Mouse (Mus musculus): ENCODE data around the gene Cd86. TPM values are rescaled to one million over a fixed set of nuclear protein-coding genes. Genes with fewer than 3 reads are reported as not detected.

Cd86 gene
- polyA plus RNA-seq, 1 experiment from 2014 or later, result 1.5 TPM

GRCm38 (mm10) chr16:36670590-36670989 lies 4.7 kb upstream of the Cd86 start:
- no peak for ATAC-seq (ENCODE audit: low FRiP score, low TSS enrichment)
- H3K4me1 ChIP-seq (replicated peaks; ENCODE audit: control insufficient read depth, insufficient read depth), result no peaks in the 10 kb centered on the region
- 78% methylated on average over 3 of the region's 3 CpGs for WGBS

GRCm38 (mm10) chr16:36666448-36667017 lies 652 bp upstream of the Cd86 start:
- H3K9me3 ChIP-seq (ENCODE audit: control insufficient read depth, low read length), result no peaks in the 10 kb centered on the region
- H3K36me3 ChIP-seq (ENCODE audit: control insufficient read depth, insufficient read depth, low read length), result no peaks in the 10 kb centered on the region
- H3K9ac ChIP-seq (ENCODE audit: low read length), result no peak overlapping the region
- DNase-seq (ENCODE audit: low spot score) (no peak), ATAC-seq (ENCODE audit: low FRiP score, low TSS enrichment) (no peak)
- no peaks in the 10 kb centered on the region for H3K4me1 ChIP-seq (replicated peaks; ENCODE audit: control insufficient read depth, insufficient read depth)
- no peak overlapping the region for H3K27ac ChIP-seq (replicated peaks)
- 82% methylated on average over 10 of the region's 10 CpGs for WGBS
- no peak for TF ChIP-seq CTCF (IDR thresholded peaks at IDR 0.05; ENCODE audit: low read depth)
- no peak for TF ChIP-seq EP300 (optimal IDR thresholded peaks at IDR 0.05)
- H3K4me3 ChIP-seq (ENCODE audit: low read depth, low read length), result no peak overlapping the region
- H3K27me3 ChIP-seq (ENCODE audit: control insufficient read depth, insufficient read depth, low read length), result no peaks in the 10 kb centered on the region
- H3K4me2 ChIP-seq (replicated peaks; ENCODE audit: low read depth), result no peak overlapping the region

More at GRCm38 (mm10) chr16:36670590-36670989, 4.7 kb upstream of the Cd86 start:
- Histone ChIP-seq H3K27me3 (ENCODE audit: control insufficient read depth, insufficient read depth, low read length) (no peaks in the 10 kb centered on the region), H3K27ac (replicated peaks) (no peak overlapping the region), H3K4me2 (replicated peaks; ENCODE audit: low read depth) (no peak overlapping the region), H3K4me3 (ENCODE audit: low read depth, low read length) (no peak overlapping the region), H3K36me3 (ENCODE audit: control insufficient read depth, insufficient read depth, low read length) (no peaks in the 10 kb centered on the region), H3K9ac (ENCODE audit: low read length) (no peak overlapping the region), H3K9me3 (ENCODE audit: control insufficient read depth, low read length) (no peaks in the 10 kb centered on the region)
- DNase-seq (ENCODE audit: low spot score), result no peak
- TF ChIP-seq CTCF (IDR thresholded peaks at IDR 0.05; ENCODE audit: low read depth) (no peak), EP300 (optimal IDR thresholded peaks at IDR 0.05) (no peak)

GRCm38 (mm10) chr16:36663484-36663883 lies 2.4 kb downstream of the Cd86 start:
- H3K9ac ChIP-seq (ENCODE audit: low read length), result no peak overlapping the region
- no peak for ATAC-seq (ENCODE audit: low FRiP score, low TSS enrichment)

GRCm38 (mm10) chr16:36661330-36661729 lies 4.6 kb downstream of the Cd86 start:
- TF ChIP-seq CTCF (IDR thresholded peaks at IDR 0.05; ENCODE audit: low read depth) (no peak), EP300 (optimal IDR thresholded peaks at IDR 0.05) (no peak)
- Histone ChIP-seq H3K4me1 (replicated peaks; ENCODE audit: control insufficient read depth, insufficient read depth) (no peaks in the 10 kb centered on the region), H3K4me3 (ENCODE audit: low read depth, low read length) (no peak overlapping the region), H3K9ac (ENCODE audit: low read length) (no peak overlapping the region), H3K36me3 (ENCODE audit: control insufficient read depth, insufficient read depth, low read length) (no peaks in the 10 kb centered on the region), H3K27ac (replicated peaks) (no peak overlapping the region), H3K4me2 (replicated peaks; ENCODE audit: low read depth) (no peak overlapping the region), H3K9me3 (ENCODE audit: control insufficient read depth, low read length) (no peaks in the 10 kb centered on the region), H3K27me3 (ENCODE audit: control insufficient read depth, insufficient read depth, low read length) (no peaks in the 10 kb centered on the region)
- WGBS, result 85% methylated on average over 10 of the region's 10 CpGs
- DNase-seq (ENCODE audit: low spot score) (no peak), ATAC-seq (ENCODE audit: low FRiP score, low TSS enrichment) (no peak)

More at GRCm38 (mm10) chr16:36663484-36663883, 2.4 kb downstream of the Cd86 start:
- Histone ChIP-seq H3K9me3 (ENCODE audit: control insufficient read depth, low read length) (no peaks in the 10 kb centered on the region), H3K4me2 (replicated peaks; ENCODE audit: low read depth) (no peak overlapping the region), H3K27ac (replicated peaks) (no peak overlapping the region), H3K27me3 (ENCODE audit: control insufficient read depth, insufficient read depth, low read length) (no peaks in the 10 kb centered on the region), H3K4me3 (ENCODE audit: low read depth, low read length) (no peak overlapping the region), H3K4me1 (replicated peaks; ENCODE audit: control insufficient read depth, insufficient read depth) (no peaks in the 10 kb centered on the region), H3K36me3 (ENCODE audit: control insufficient read depth, insufficient read depth, low read length) (no peaks in the 10 kb centered on the region)
- TF ChIP-seq EP300 (optimal IDR thresholded peaks at IDR 0.05) (no peak), CTCF (IDR thresholded peaks at IDR 0.05; ENCODE audit: low read depth) (no peak)
- WGBS, result 80% methylated on average over 5 of the region's 5 CpGs
- no peak for DNase-seq (ENCODE audit: low spot score)

- Histone ChIP-seq H3K4me1 (replicated peaks; ENCODE audit: control insufficient read depth, insufficient read depth) (no peaks in the 10 kb centered on the region), H3K36me3 (ENCODE audit: control insufficient read depth, insufficient read depth, low read length) (no peaks in the 10 kb centered on the region), H3K27ac (replicated peaks) (no peak overlapping the region), H3K9me3 (ENCODE audit: control insufficient read depth, low read length) (no peaks in the 10 kb centered on the region), H3K4me3 (ENCODE audit: low read depth, low read length) (no peak overlapping the region), H3K9ac (ENCODE audit: low read length) (no peak overlapping the region), H3K27me3 (ENCODE audit: control insufficient read depth, insufficient read depth, low read length) (no peaks in the 10 kb centered on the region), H3K4me2 (replicated peaks; ENCODE audit: low read depth) (no peak overlapping the region)
- DNase-seq (ENCODE audit: low spot score), result no peak
- WGBS, result 77% methylated on average over 4 of the region's 4 CpGs
- no peak for TF ChIP-seq CTCF (IDR thresholded peaks at IDR 0.05; ENCODE audit: low read depth)
- no peak for TF ChIP-seq EP300 (optimal IDR thresholded peaks at IDR 0.05)
- no peak for ATAC-seq (ENCODE audit: low FRiP score, low TSS enrichment)
Observed at GRCm38 (mm10) chr16:36655910-36656309, 10.0 kb downstream of the Cd86 start.

GRCm38 (mm10) chr16:36655199-36655598 lies 10.7 kb downstream of the Cd86 start:
- TF ChIP-seq EP300 (optimal IDR thresholded peaks at IDR 0.05) (no peak), CTCF (IDR thresholded peaks at IDR 0.05; ENCODE audit: low read depth) (no peak)
- DNase-seq (ENCODE audit: low spot score) (no peak), ATAC-seq (ENCODE audit: low FRiP score, low TSS enrichment) (no peak)
- Histone ChIP-seq H3K4me3 (ENCODE audit: low read depth, low read length) (no peak overlapping the region), H3K27ac (replicated peaks) (no peak overlapping the region), H3K4me2 (replicated peaks; ENCODE audit: low read depth) (no peak overlapping the region), H3K9ac (ENCODE audit: low read length) (no peak overlapping the region), H3K27me3 (ENCODE audit: control insufficient read depth, insufficient read depth, low read length) (no peaks in the 10 kb centered on the region), H3K36me3 (ENCODE audit: control insufficient read depth, insufficient read depth, low read length) (no peaks in the 10 kb centered on the region), H3K9me3 (ENCODE audit: control insufficient read depth, low read length) (no peaks in the 10 kb centered on the region), H3K4me1 (replicated peaks; ENCODE audit: control insufficient read depth, insufficient read depth) (no peaks in the 10 kb centered on the region)
- WGBS, result 91% methylated on average over 1 of the region's 1 CpGs
